Mouse (Mus musculus): ENCODE results near the gene Cgn. TPM values are rescaled to one million over a fixed set of nuclear protein-coding genes. Genes with fewer than 3 reads are reported as not detected.
"Not testable (repeated sequence)": the region's sequence is repeated elsewhere in the genome, so short reads cannot be mapped to it uniquely, and the experiment has no call there.

Cgn gene
- polyA plus RNA-seq, 1 experiment from 2014 or later: 12.6 TPM

- no peaks in the 10 kb centered on the region for H3K9me3 ChIP-seq (replicated peaks)
- WGBS: 86% methylated on average over 2 of the region's 2 CpGs
- no peak overlapping the region for H3K9ac ChIP-seq
- no peak overlapping the region for H3K4me2 ChIP-seq (replicated peaks)
- H3K27ac ChIP-seq (replicated peaks): no peak overlapping the region
- H3K4me1 ChIP-seq: peaks cover 14% of the 10 kb centered on the region
- no peaks in the 10 kb centered on the region for H3K27me3 ChIP-seq
- no peak overlapping the region for H3K4me3 ChIP-seq (replicated peaks)
- H3K36me3 ChIP-seq: no peaks in the 10 kb centered on the region
- ATAC-seq (ENCODE audit: insufficient number of reproducible peaks, low FRiP score, low TSS enrichment, low read depth): no peak
These were observed 3.2 kb upstream of the Cgn start for GRCm38 (mm10) chr3:94789516-94789915.

- ATAC-seq (ENCODE audit: insufficient number of reproducible peaks, low FRiP score, low TSS enrichment, low read depth): no peak
- Histone ChIP-seq H3K36me3 (no peaks in the 10 kb centered on the region), H3K27me3 (no peaks in the 10 kb centered on the region), H3K4me3 (replicated peaks) (no peak overlapping the region), H3K4me1 (peaks cover 14% of the 10 kb centered on the region), H3K9me3 (replicated peaks) (no peaks in the 10 kb centered on the region), H3K27ac (replicated peaks) (no peak overlapping the region), H3K4me2 (replicated peaks) (no peak overlapping the region), H3K9ac (no peak overlapping the region)
- WGBS: 85% methylated on average over 1 of the region's 1 CpGs
These were observed 2.8 kb upstream of the Cgn start for GRCm38 (mm10) chr3:94789071-94789470.

GRCm38 (mm10) chr3:94787122-94787780, 959 bp upstream of the Cgn start:
- Histone ChIP-seq H3K4me3 (replicated peaks) (peak overlapping the region; percentile 58), H3K4me1 (peaks cover 14% of the 10 kb centered on the region), H3K4me2 (replicated peaks) (peak overlapping the region; percentile 79), H3K9me3 (replicated peaks) (no peaks in the 10 kb centered on the region), H3K27ac (replicated peaks) (0 out of 2 replicates have a peak overlapping the region, but pooled peaks have one; percentile 39), H3K36me3 (no peaks in the 10 kb centered on the region), H3K27me3 (0 out of 2 replicates have a peak, but pooled peaks cover 3% of the 10 kb centered on the region), H3K9ac (peak overlapping the region; percentile 23; the same call in 1 of the 2 replicates)
- 4% methylated on average over 10 of the region's 11 CpGs for WGBS
- ATAC-seq (ENCODE audit: insufficient number of reproducible peaks, low FRiP score, low TSS enrichment, low read depth): no peak

DNA sequence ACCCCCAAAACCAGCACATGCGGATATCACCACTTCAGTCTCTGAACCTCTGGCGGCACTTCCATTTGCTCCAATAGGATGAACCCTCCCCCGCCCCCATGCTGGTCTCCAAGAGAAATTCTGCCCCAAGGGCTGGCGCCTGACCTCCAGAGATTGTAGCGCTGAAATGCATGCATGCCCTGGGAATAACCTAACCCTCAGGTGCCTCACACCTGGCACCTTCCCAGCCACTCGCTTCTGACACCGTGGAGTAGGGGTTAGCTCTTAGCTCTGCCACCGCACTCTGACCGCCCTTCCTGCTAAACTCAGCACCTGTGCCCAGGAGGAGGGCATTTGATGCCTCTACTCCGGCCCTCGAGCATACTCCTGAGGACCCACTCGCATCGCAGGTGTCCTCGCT, 334 bp downstream of the Cgn start:
- H3K9ac ChIP-seq: peak overlapping the region; percentile 15; the same call in 1 of the 2 replicates
- 2% methylated on average over 14 of the region's 14 CpGs for WGBS
- peaks cover 14% of the 10 kb centered on the region for H3K4me1 ChIP-seq

DNA sequence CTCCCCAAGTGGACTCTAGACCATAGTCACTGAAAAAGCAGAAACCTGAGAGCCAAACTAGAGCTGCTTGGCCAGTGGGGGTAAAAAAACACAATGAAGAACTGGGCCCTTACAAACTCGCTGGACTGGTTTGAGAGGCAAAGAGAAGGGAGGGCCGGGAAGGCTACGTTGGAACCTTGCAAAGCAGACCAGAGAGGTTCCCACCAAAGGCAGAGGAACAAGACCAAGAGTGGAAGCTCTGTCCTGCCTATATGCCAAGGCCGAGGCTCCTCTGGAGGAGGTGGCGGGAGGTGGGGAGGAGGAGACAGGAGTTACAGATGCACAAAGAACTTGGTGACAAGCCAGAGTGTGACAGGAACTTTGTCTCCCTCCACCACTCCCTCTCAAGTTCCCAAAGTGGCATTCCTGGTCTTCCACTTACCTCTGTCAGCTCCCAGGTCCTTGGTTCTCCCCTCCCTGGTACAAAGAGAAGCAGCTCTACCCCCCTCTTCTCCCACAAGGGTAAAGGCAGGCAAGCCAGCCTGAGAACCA, 2.1 kb downstream of the Cgn start:
- Histone ChIP-seq H3K9me3 (replicated peaks) (no peaks in the 10 kb centered on the region), H3K9ac (no peak overlapping the region), H3K27ac (replicated peaks) (peak overlapping the region; percentile 69), H3K4me1 (peaks cover 14% of the 10 kb centered on the region), H3K36me3 (no peaks in the 10 kb centered on the region), H3K27me3 (0 out of 2 replicates have a peak, but pooled peaks cover 3% of the 10 kb centered on the region), H3K4me2 (replicated peaks) (0 out of 2 replicates have a peak overlapping the region, but pooled peaks have one; percentile 8), H3K4me3 (replicated peaks) (no peak overlapping the region)
- ATAC-seq (ENCODE audit: insufficient number of reproducible peaks, low FRiP score, low TSS enrichment, low read depth): no peak
- 36% methylated on average over 5 of the region's 5 CpGs for WGBS

More for the DNA sequence above, 334 bp downstream of the Cgn start:
- no peak overlapping the region; the same call in 1 of the 2 replicates for H3K27ac ChIP-seq (replicated peaks)
- H3K4me3 ChIP-seq (replicated peaks): peak overlapping the region; percentile 58
- peak; percentile 26 for ATAC-seq (ENCODE audit: insufficient number of reproducible peaks, low FRiP score, low TSS enrichment, low read depth)
- no peaks in the 10 kb centered on the region for H3K9me3 ChIP-seq (replicated peaks)
- H3K4me2 ChIP-seq (replicated peaks): peak overlapping the region; percentile 79
- H3K27me3 ChIP-seq: 0 out of 2 replicates have a peak, but pooled peaks cover 3% of the 10 kb centered on the region
- H3K36me3 ChIP-seq: no peaks in the 10 kb centered on the region

- Histone ChIP-seq H3K4me1 (peaks cover 14% of the 10 kb centered on the region), H3K36me3 (no peaks in the 10 kb centered on the region), H3K4me3 (replicated peaks) (no peak overlapping the region), H3K9me3 (replicated peaks) (no peaks in the 10 kb centered on the region), H3K27ac (replicated peaks) (peak overlapping the region; percentile 58; the same call in 1 of the 2 replicates), H3K4me2 (replicated peaks) (no peak overlapping the region), H3K9ac (no peak overlapping the region), H3K27me3 (0 out of 2 replicates have a peak, but pooled peaks cover 3% of the 10 kb centered on the region)
- no peak for ATAC-seq (ENCODE audit: insufficient number of reproducible peaks, low FRiP score, low TSS enrichment, low read depth)
- 43% methylated on average over 5 of the region's 5 CpGs for WGBS
These were observed 2.8 kb downstream of the Cgn start for GRCm38 (mm10) chr3:94783462-94783931.

DNA sequence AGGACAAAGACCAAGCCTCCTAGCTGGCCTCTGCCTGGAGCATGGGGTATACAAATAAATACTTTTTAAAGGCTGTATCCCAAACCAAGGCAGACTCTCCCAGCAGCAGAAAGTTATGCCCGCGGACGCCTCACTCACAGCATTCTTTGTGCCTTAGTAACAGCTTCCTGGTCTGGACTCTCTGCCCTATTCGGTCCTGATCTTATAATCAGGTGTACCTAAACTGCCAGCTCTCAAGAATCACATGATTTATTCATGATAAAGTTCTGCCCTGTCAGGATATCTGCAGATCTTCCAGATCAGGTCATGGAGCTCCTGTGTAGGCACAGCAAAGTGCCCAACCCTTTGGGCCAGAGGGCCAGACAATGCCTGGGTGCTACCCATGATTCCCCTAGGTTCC, 3.4 kb downstream of the Cgn start:
- Histone ChIP-seq H3K9me3 (replicated peaks) (no peaks in the 10 kb centered on the region), H3K4me1 (peaks cover 14% of the 10 kb centered on the region), H3K27me3 (0 out of 2 replicates have a peak, but pooled peaks cover 3% of the 10 kb centered on the region), H3K36me3 (no peaks in the 10 kb centered on the region), H3K27ac (replicated peaks) (peak overlapping the region; percentile 39; the same call in 1 of the 2 replicates), H3K9ac (no peak overlapping the region), H3K4me2 (replicated peaks) (no peak overlapping the region), H3K4me3 (replicated peaks) (no peak overlapping the region)
- no peak for ATAC-seq (ENCODE audit: insufficient number of reproducible peaks, low FRiP score, low TSS enrichment, low read depth)
- 61% methylated on average over 4 of the region's 4 CpGs for WGBS

DNA sequence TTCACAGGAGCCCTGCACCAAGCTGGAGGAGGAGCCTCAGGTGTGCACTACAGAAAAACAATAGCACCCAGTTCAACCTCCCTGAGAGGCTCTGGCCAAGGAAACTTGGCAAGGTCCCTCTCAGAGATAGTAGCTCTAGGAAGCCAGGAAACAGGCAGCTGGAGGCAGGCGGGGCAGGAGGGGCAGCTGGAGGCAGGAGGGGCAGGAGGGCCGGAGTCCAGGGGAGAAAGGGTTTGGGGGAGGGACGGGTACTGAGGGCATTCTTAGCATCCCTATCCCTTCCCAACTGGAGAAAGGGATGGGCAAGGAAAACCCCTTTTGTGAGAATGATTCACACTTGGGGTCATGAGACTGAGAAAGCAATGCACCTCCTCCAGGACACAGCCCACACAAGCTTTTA, 4.9 kb downstream of the Cgn start:
- H3K4me3 ChIP-seq (replicated peaks): no peak overlapping the region
- H3K9me3 ChIP-seq (replicated peaks): no peaks in the 10 kb centered on the region
- no peaks in the 10 kb centered on the region for H3K36me3 ChIP-seq
- H3K4me2 ChIP-seq (replicated peaks): no peak overlapping the region
- H3K4me1 ChIP-seq: peaks cover 7% of the 10 kb centered on the region
- H3K9ac ChIP-seq: no peak overlapping the region
- no peak overlapping the region for H3K27ac ChIP-seq (replicated peaks)
- 22% methylated on average over 3 of the region's 3 CpGs for WGBS
- ATAC-seq (ENCODE audit: insufficient number of reproducible peaks, low FRiP score, low TSS enrichment, low read depth): no peak
- 0 out of 2 replicates have a peak, but pooled peaks cover 3% of the 10 kb centered on the region for H3K27me3 ChIP-seq

DNA sequence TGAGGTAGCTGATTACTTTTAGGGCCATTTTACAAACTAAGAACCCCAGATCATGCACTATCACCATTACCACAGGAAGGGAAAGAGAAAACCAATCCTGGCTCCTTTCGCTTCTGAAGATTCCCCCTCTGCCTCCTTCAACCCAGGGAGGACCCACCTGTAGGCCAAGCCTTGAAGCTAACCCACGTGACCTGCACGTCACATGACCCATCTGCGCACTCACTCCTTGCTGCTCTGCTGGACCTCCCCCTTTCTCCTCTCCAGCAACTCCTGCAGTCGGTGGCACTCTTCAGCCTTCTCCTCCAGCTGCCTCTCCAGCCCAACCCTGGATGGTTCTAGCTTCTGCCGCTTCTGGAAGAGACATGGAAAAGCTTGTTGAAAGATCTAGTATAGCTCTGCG, 10.4 kb downstream of the Cgn start:
- no peaks in the 10 kb centered on the region for H3K36me3 ChIP-seq
- 87% methylated on average over 7 of the region's 7 CpGs for WGBS
- no peak overlapping the region for H3K4me3 ChIP-seq (replicated peaks)
- no peak overlapping the region for H3K4me2 ChIP-seq (replicated peaks)
- no peaks in the 10 kb centered on the region for H3K27me3 ChIP-seq
- no peaks in the 10 kb centered on the region for H3K4me1 ChIP-seq
- no peak overlapping the region for H3K9ac ChIP-seq
- no peak for ATAC-seq (ENCODE audit: insufficient number of reproducible peaks, low FRiP score, low TSS enrichment, low read depth)
- no peaks in the 10 kb centered on the region for H3K9me3 ChIP-seq (replicated peaks)
- H3K27ac ChIP-seq (replicated peaks): no peak overlapping the region

DNA sequence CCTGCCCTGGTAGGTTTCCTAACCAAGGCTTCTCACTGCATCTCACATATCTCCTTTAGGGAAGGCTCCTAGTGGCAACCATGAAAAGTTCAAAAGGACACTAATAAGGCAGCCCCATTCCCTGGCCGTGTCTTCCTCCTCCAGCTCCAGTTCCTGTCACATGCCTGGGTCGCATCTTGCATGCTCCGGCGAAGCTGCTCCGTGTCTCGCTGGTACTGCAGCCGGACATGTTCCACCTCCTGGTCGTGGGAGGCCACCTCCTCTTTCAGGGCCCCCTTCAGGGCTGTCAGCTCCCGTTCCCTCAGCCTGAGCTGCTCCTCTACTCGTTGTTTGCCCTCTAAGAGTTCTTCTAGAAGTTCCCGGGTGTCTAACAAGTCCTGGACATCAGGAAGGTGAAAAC, 12.3 kb downstream of the Cgn start:
- no peak overlapping the region for H3K27ac ChIP-seq (replicated peaks)
- H3K4me3 ChIP-seq (replicated peaks): no peak overlapping the region
- H3K9me3 ChIP-seq (replicated peaks): no peaks in the 10 kb centered on the region
- 73% methylated on average over 11 of the region's 11 CpGs for WGBS
- ATAC-seq (ENCODE audit: insufficient number of reproducible peaks, low FRiP score, low TSS enrichment, low read depth): no peak
- no peaks in the 10 kb centered on the region for H3K27me3 ChIP-seq
- no peak overlapping the region for H3K9ac ChIP-seq
- H3K36me3 ChIP-seq: no peaks in the 10 kb centered on the region
- H3K4me2 ChIP-seq (replicated peaks): no peak overlapping the region
- H3K4me1 ChIP-seq: no peaks in the 10 kb centered on the region

GRCm38 (mm10) chr3:94765456-94765855, 20.8 kb downstream of the Cgn start:
- not testable (repeated sequence) for H3K36me3 ChIP-seq; H3K4me1 ChIP-seq; H3K4me3 ChIP-seq (replicated peaks); H3K4me2 ChIP-seq (replicated peaks); H3K27me3 ChIP-seq; H3K9ac ChIP-seq; ATAC-seq (ENCODE audit: insufficient number of reproducible peaks, low FRiP score, low TSS enrichment, low read depth); H3K9me3 ChIP-seq (replicated peaks); H3K27ac ChIP-seq (replicated peaks)
- 45% methylated on average over 8 of the region's 8 CpGs for WGBS
